Mouse (Mus musculus) midbrain, embryonic 10.5 days (tissue): ENCODE measurements around the gene Tas2r138. TPM values are rescaled to one million over a fixed set of nuclear protein-coding genes. Genes with fewer than 3 reads are reported as not detected.

Experiments used
- DNase-seq: peaks from one replicate; pipeline ENCODE4 v3.0.0-alpha.2; 2017; ENCODE audit warnings: low spot score
- H3K27ac ChIP-seq: fragments of 300-500 bp; sonication (generic); replicated peaks from 2 replicates; pipeline ENCODE4 v1.5.1; 2016; ENCODE audit warnings: mild to moderate bottlenecking
- H3K27me3 ChIP-seq: fragments of 300-500 bp; sonication (generic); 2 replicates; pipeline ENCODE4 v1.6.1; 2016; ENCODE audit warnings: low read depth, mild to moderate bottlenecking; ENCODE audit not compliant: poor library complexity, severe bottlenecking
- H3K36me3 ChIP-seq: fragments of 300-500 bp; sonication (generic); 2 replicates; pipeline ENCODE4 v1.6.1; 2016; ENCODE audit warnings: mild to moderate bottlenecking, moderate library complexity
- H3K4me1 ChIP-seq: fragments of 300-500 bp; sonication (generic); 2 replicates; pipeline ENCODE4 v1.6.1; 2016
- H3K4me3 ChIP-seq: fragments of 300-500 bp; sonication (generic); 2 replicates; pipeline ENCODE4 v1.5.1; 2016; ENCODE audit warnings: mild to moderate bottlenecking, moderate library complexity
- H3K9me3 ChIP-seq: fragments of 300-500 bp; sonication (generic); replicated peaks from 2 replicates; pipeline ENCODE4 v1.6.1; 2016; ENCODE audit warnings: mild to moderate bottlenecking
- WGBS: fragments of 180-500 bp; shearing (Covaris S2); methylation state at CpG from one replicate; pipeline ENCODE4 v1.1.7; 2016; 5-methylcytosine and 5-hydroxymethylcytosine counted together
- polyA plus RNA-seq: library from polyadenylated mRNA; unstranded; fragments of >200 nt; fragmentation: Nextera tagmentation; extraction: Ambion mirVana; gene quantifications from 2 replicates; pipeline ENCODE4 v1.2.1, GENCODE M21; 2016

The Tas2r138 gene
- not detected in 2 replicates for polyA plus RNA-seq

GRCm38 (mm10) chr6:40613260-40613852 lies at the start of gene Tas2r138:
Tas2r138 (minus strand) TSS chr6:40613310.
- DNase-seq = no peak
- Histone ChIP-seq H3K36me3 (no peaks in the 10 kb centered on the region), H3K27me3 (no peaks in the 10 kb centered on the region), H3K9me3 (no peaks in the 10 kb centered on the region), H3K27ac (no peak within 1 kb of the TSS), H3K4me3 (no peak within 1 kb of the TSS), H3K4me1 (no peaks in the 10 kb centered on the region)
- 91% methylated on average over 4 of the region's 4 CpGs for WGBS

GRCm38 (mm10) chr6:40660930-40661329 lies 47.8 kb upstream of the Tas2r138 start:
- H3K4me3 ChIP-seq = no peak overlapping the region
- no peak overlapping the region for H3K27ac ChIP-seq
- H3K36me3 ChIP-seq = no peaks in the 10 kb centered on the region
- H3K4me1 ChIP-seq = no peaks in the 10 kb centered on the region
- DNase-seq = no peak
- H3K9me3 ChIP-seq = no peaks in the 10 kb centered on the region
- WGBS = 26% methylated on average over 2 of the region's 2 CpGs
- H3K27me3 ChIP-seq = no peaks in the 10 kb centered on the region

- no peaks in the 10 kb centered on the region for H3K27me3 ChIP-seq
- WGBS = 95% methylated on average over 1 of the region's 1 CpGs
- no peaks in the 10 kb centered on the region for H3K36me3 ChIP-seq
- no peak overlapping the region for H3K4me3 ChIP-seq
- no peaks in the 10 kb centered on the region for H3K9me3 ChIP-seq
- no peak for DNase-seq
- H3K27ac ChIP-seq = no peak overlapping the region
- no peaks in the 10 kb centered on the region for H3K4me1 ChIP-seq
Observed at GRCm38 (mm10) chr6:40650953-40651352, 37.8 kb upstream of the Tas2r138 start.

- no peak overlapping the region for H3K27ac ChIP-seq
- no peaks in the 10 kb centered on the region for H3K9me3 ChIP-seq
- H3K4me3 ChIP-seq = no peak overlapping the region
- no peak for DNase-seq
- no peaks in the 10 kb centered on the region for H3K27me3 ChIP-seq
- H3K36me3 ChIP-seq = no peaks in the 10 kb centered on the region
- no peaks in the 10 kb centered on the region for H3K4me1 ChIP-seq
- WGBS = 83% methylated on average over 8 of the region's 8 CpGs
Observed at GRCm38 (mm10) chr6:40645701-40646100, 32.6 kb upstream of the Tas2r138 start.

- no peaks in the 10 kb centered on the region for H3K36me3 ChIP-seq
- no peak overlapping the region for H3K27ac ChIP-seq
- no peaks in the 10 kb centered on the region for H3K27me3 ChIP-seq
- DNase-seq = no peak
- 86% methylated on average over 8 of the region's 8 CpGs for WGBS
- H3K9me3 ChIP-seq = no peaks in the 10 kb centered on the region
- H3K4me1 ChIP-seq = no peaks in the 10 kb centered on the region
- no peak overlapping the region for H3K4me3 ChIP-seq
Observed at GRCm38 (mm10) chr6:40640710-40641538, 27.8 kb upstream of the Tas2r138 start.

GRCm38 (mm10) chr6:40637755-40638154 lies 24.6 kb upstream of the Tas2r138 start:
- H3K27me3 ChIP-seq = no peaks in the 10 kb centered on the region
- H3K36me3 ChIP-seq = no peaks in the 10 kb centered on the region
- no peaks in the 10 kb centered on the region for H3K9me3 ChIP-seq
- no peak overlapping the region for H3K4me3 ChIP-seq
- DNase-seq = no peak
- H3K4me1 ChIP-seq = no peaks in the 10 kb centered on the region
- WGBS = 93% methylated on average over 5 of the region's 5 CpGs
- no peak overlapping the region for H3K27ac ChIP-seq

- Histone ChIP-seq H3K4me1 (no peaks in the 10 kb centered on the region), H3K36me3 (no peaks in the 10 kb centered on the region), H3K4me3 (no peak overlapping the region), H3K9me3 (no peaks in the 10 kb centered on the region), H3K27ac (no peak overlapping the region), H3K27me3 (no peaks in the 10 kb centered on the region)
- 83% methylated on average over 6 of the region's 6 CpGs for WGBS
- no peak for DNase-seq
Observed at GRCm38 (mm10) chr6:40635559-40635958, 22.4 kb upstream of the Tas2r138 start.

- no peaks in the 10 kb centered on the region for H3K9me3 ChIP-seq
- H3K4me1 ChIP-seq = no peaks in the 10 kb centered on the region
- DNase-seq = no peak
- H3K36me3 ChIP-seq = no peaks in the 10 kb centered on the region
- H3K27me3 ChIP-seq = no peaks in the 10 kb centered on the region
- H3K4me3 ChIP-seq = no peak overlapping the region
- H3K27ac ChIP-seq = no peak overlapping the region
- 92% methylated on average over 1 of the region's 1 CpGs for WGBS
Observed at GRCm38 (mm10) chr6:40634640-40635071, 21.5 kb upstream of the Tas2r138 start.

- no peaks in the 10 kb centered on the region for H3K27me3 ChIP-seq
- H3K9me3 ChIP-seq = no peaks in the 10 kb centered on the region
- H3K4me1 ChIP-seq = no peaks in the 10 kb centered on the region
- no peak within 1 kb of the TSS for H3K4me3 ChIP-seq
- WGBS = 91% methylated on average over 8 of the region's 8 CpGs
- H3K27ac ChIP-seq = no peak within 1 kb of the TSS
- DNase-seq = no peak
- no peaks in the 10 kb centered on the region for H3K36me3 ChIP-seq
Observed at GRCm38 (mm10) chr6:40628406-40629000, 15.4 kb upstream of the Tas2r138 start, which contains the start of gene Mgam. Mgam (plus strand) TSS chr6:40628831.

- Histone ChIP-seq H3K36me3 (no peaks in the 10 kb centered on the region), H3K27ac (no peak overlapping the region), H3K27me3 (no peaks in the 10 kb centered on the region), H3K4me1 (no peaks in the 10 kb centered on the region), H3K4me3 (no peak overlapping the region), H3K9me3 (no peaks in the 10 kb centered on the region)
- no peak for DNase-seq
- 66% methylated on average over 1 of the region's 1 CpGs for WGBS
Observed at GRCm38 (mm10) chr6:40626111-40626510, 13.0 kb upstream of the Tas2r138 start.

- Histone ChIP-seq H3K27ac (no peak overlapping the region), H3K9me3 (no peaks in the 10 kb centered on the region), H3K27me3 (no peaks in the 10 kb centered on the region), H3K4me1 (no peaks in the 10 kb centered on the region), H3K4me3 (no peak overlapping the region), H3K36me3 (no peaks in the 10 kb centered on the region)
- 21% methylated on average over 2 of the region's 2 CpGs for WGBS
- peak; percentile 53 for DNase-seq
Observed at GRCm38 (mm10) chr6:40617965-40618364, 4.9 kb upstream of the Tas2r138 start.

- 89% methylated on average over 8 of the region's 8 CpGs for WGBS
Observed at GRCm38 (mm10) chr6:40610244-40610643, 2.9 kb downstream of the Tas2r138 start.

GRCm38 (mm10) chr6:40607431-40607830 lies 5.7 kb downstream of the Tas2r138 start:
- H3K4me1 ChIP-seq = no peaks in the 10 kb centered on the region
- DNase-seq = no peak
- H3K4me3 ChIP-seq = no peak overlapping the region
- no peak overlapping the region for H3K27ac ChIP-seq
- no peaks in the 10 kb centered on the region for H3K9me3 ChIP-seq
- no peaks in the 10 kb centered on the region for H3K27me3 ChIP-seq
- H3K36me3 ChIP-seq = no peaks in the 10 kb centered on the region

More at GRCm38 (mm10) chr6:40610244-40610643, 2.9 kb downstream of the Tas2r138 start:
- H3K36me3 ChIP-seq = no peaks in the 10 kb centered on the region
- no peaks in the 10 kb centered on the region for H3K9me3 ChIP-seq
- DNase-seq = no peak
- no peaks in the 10 kb centered on the region for H3K4me1 ChIP-seq
- H3K4me3 ChIP-seq = no peak overlapping the region
- no peaks in the 10 kb centered on the region for H3K27me3 ChIP-seq
- no peak overlapping the region for H3K27ac ChIP-seq
